Comparison of ENCODE assay signal across 29 mouse cellular contexts in the genomic region with DNA sequence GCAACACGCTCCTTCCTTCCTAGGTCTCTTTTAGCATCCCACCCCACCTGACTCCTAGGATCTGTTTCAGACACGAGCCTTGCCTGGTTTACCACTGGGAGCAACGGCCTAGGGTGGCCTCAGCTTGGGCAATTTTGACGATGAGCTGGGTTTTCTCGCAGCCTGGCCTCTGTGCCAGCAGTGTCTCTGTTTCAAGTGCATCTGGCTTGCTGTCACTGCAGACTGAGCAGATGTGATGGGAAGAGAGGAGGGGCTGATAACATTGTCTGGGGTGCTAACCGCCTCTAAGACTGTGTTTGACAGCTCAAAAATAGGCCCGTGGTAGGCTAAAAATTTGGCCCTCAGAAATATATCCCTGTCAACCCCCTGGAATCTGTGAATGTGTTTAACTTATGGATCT. TPM values are rescaled to one million over a fixed set of nuclear protein-coding genes. Genes with fewer than 3 reads are reported as not detected.
A peak's percentile ranks its signal among the peaks of the same experiment; 100 is the strongest.
DNase-seq lines count a peak whose midpoint lies in the region; ATAC-seq lines count a peak whose summit lies in the region.
"Had no signal": no experiment of that assay in that cellular context is flagged by ENCODE, and none has a peak within 500 bp of the region (broad histone marks: within the 10 kb centered on the region; RNA-seq: fewer than 3 reads in every experiment).

No protein-coding gene starts in this region.

- 60% methylated on average over 7 of the region's 7 CpGs for WGBS in embryonic facial prominence, embryonic 13.5 days
- 71% methylated on average over 7 of the region's 7 CpGs for WGBS in embryonic facial prominence, embryonic 10.5 days
- WGBS in midbrain, embryonic 13.5 days, result 79% methylated on average over 7 of the region's 7 CpGs
- whole genome bisulfite sequencing in midbrain, embryonic 11.5 days, result 75% methylated on average over 7 of the region's 7 CpGs

- no peaks in the 10 kb centered on the region; the same call in 1 of the 2 replicates for H3K27me3 ChIP-seq in embryonic facial prominence, embryonic 13.5 days
- H3K27me3 ChIP-seq in embryonic facial prominence, embryonic 10.5 days (replicated peaks; ENCODE audit: low read depth, poor library complexity, severe bottlenecking), result no peaks in the 10 kb centered on the region
- no peaks in the 10 kb centered on the region for H3K27me3 ChIP-seq in midbrain, embryonic 13.5 days
- no peaks in the 10 kb centered on the region for H3K27me3 ChIP-seq in midbrain, embryonic 11.5 days (ENCODE audit: control insufficient read depth, insufficient read depth, low read length)
- H3K27me3 ChIP-seq: embryonic facial prominence, embryonic 15.5 days; limb, embryonic 13.5 days had no signal

- no peak for ATAC-seq in embryonic facial prominence, embryonic 13.5 days (ENCODE audit: insufficient number of reproducible peaks, insufficient read depth, low FRiP score, low TSS enrichment, low read depth)
- ATAC-seq in midbrain, embryonic 13.5 days, result no peak
- ATAC-seq in midbrain, embryonic 11.5 days (ENCODE audit: low FRiP score), result no peak
- ATAC-seq: midbrain, embryonic 16.5 days had no signal

- peaks cover 4% of the 10 kb centered on the region; the same call in 1 of the 2 replicates for H3K4me1 ChIP-seq in embryonic facial prominence, embryonic 13.5 days
- H3K4me1 ChIP-seq in embryonic facial prominence, embryonic 10.5 days, result no peaks in the 10 kb centered on the region
- 0 out of 2 replicates have a peak, but pooled peaks cover 3% of the 10 kb centered on the region for H3K4me1 ChIP-seq in midbrain, embryonic 13.5 days (replicated peaks)
- no peaks in the 10 kb centered on the region for H3K4me1 ChIP-seq in midbrain, embryonic 11.5 days (ENCODE audit: control insufficient read depth, insufficient read depth, low read length)
- H3K4me1 ChIP-seq: embryonic facial prominence, embryonic 15.5 days; forebrain, embryonic 10.5 days had no signal

- no peak for DNase-seq in embryonic facial prominence, embryonic 10.5 days (ENCODE audit: low spot score)
- no peak for DNase-seq in midbrain, embryonic 11.5 days (ENCODE audit: low spot score, missing footprints)
- DNase-seq in brain, adult 2 months (ENCODE audit: low read depth, low spot score), result peak; percentile 80
- peak; percentile 30 to 43 for DNase-seq in left cerebral cortex, postnatal 14 days (ENCODE audit: low spot score in 2 of 2)
- no peak for DNase-seq in cerebellum, postnatal 10 days
- DNase-seq in kidney, adult 8-10 months, result no peak
- DNase-seq: adrenal gland, postnatal 14 days; cerebellum, adult 18-20 months; heart, postnatal 36 days; kidney, postnatal 4 days; lung, postnatal 10 days; spleen, adult 18-20 months; thymus, postnatal 14 days had no signal

- intact Hi-C loops in left cerebral cortex, postnatal 14 days (cut with DNase I), result no loop called here

- H3K4me3 ChIP-seq in embryonic facial prominence, embryonic 13.5 days, result no peak overlapping the region
- H3K4me3 ChIP-seq in embryonic facial prominence, embryonic 10.5 days, result no peak overlapping the region
- H3K4me3 ChIP-seq in midbrain, embryonic 13.5 days (replicated peaks), result no peak overlapping the region
- H3K4me3 ChIP-seq in midbrain, embryonic 11.5 days (ENCODE audit: low read depth, low read length), result no peak overlapping the region
- H3K4me3 ChIP-seq: embryonic facial prominence, embryonic 15.5 days; forebrain, embryonic 10.5 days; limb, embryonic 13.5 days had no signal

- H3K9ac ChIP-seq in embryonic facial prominence, embryonic 13.5 days, result peak overlapping the region; percentile 27; the same call in 1 of the 2 replicates
- H3K9ac ChIP-seq in midbrain, embryonic 13.5 days (replicated peaks), result peak overlapping the region; percentile 36; the same call in 1 of the 2 replicates
- H3K9ac ChIP-seq in midbrain, embryonic 11.5 days (ENCODE audit: low read length), result no peak overlapping the region
- H3K9ac ChIP-seq: embryonic facial prominence, embryonic 15.5 days; limb, embryonic 13.5 days had no signal

- H3K4me2 ChIP-seq in embryonic facial prominence, embryonic 13.5 days, result no peak overlapping the region
- no peak overlapping the region for H3K4me2 ChIP-seq in midbrain, embryonic 13.5 days (replicated peaks)
- no peak overlapping the region for H3K4me2 ChIP-seq in midbrain, embryonic 11.5 days
- H3K4me2 ChIP-seq: embryonic facial prominence, embryonic 15.5 days; heart, embryonic 11.5 days; limb, embryonic 13.5 days had no signal

- no peaks in the 10 kb centered on the region for H3K9me3 ChIP-seq in embryonic facial prominence, embryonic 13.5 days
- H3K9me3 ChIP-seq in embryonic facial prominence, embryonic 10.5 days, result no peaks in the 10 kb centered on the region
- no peaks in the 10 kb centered on the region for H3K9me3 ChIP-seq in midbrain, embryonic 13.5 days
- no peaks in the 10 kb centered on the region for H3K9me3 ChIP-seq in midbrain, embryonic 11.5 days (ENCODE audit: control insufficient read depth, low read length)
- H3K9me3 ChIP-seq: embryonic facial prominence, embryonic 15.5 days; forebrain, embryonic 10.5 days; limb, embryonic 13.5 days had no signal

- no peak overlapping the region for H3K27ac ChIP-seq in embryonic facial prominence, embryonic 13.5 days
- H3K27ac ChIP-seq in embryonic facial prominence, embryonic 10.5 days (replicated peaks), result no peak overlapping the region
- no peak overlapping the region for H3K27ac ChIP-seq in midbrain, embryonic 13.5 days
- H3K27ac ChIP-seq in midbrain, embryonic 11.5 days (ENCODE audit: low read depth, low read length), result no peak overlapping the region
- H3K27ac ChIP-seq: embryonic facial prominence, embryonic 15.5 days; forebrain, embryonic 10.5 days; limb, embryonic 13.5 days had no signal

- H3K36me3 ChIP-seq in embryonic facial prominence, embryonic 13.5 days, result no peaks in the 10 kb centered on the region
- no peaks in the 10 kb centered on the region for H3K36me3 ChIP-seq in embryonic facial prominence, embryonic 10.5 days (replicated peaks)
- H3K36me3 ChIP-seq in midbrain, embryonic 13.5 days, result no peaks in the 10 kb centered on the region
- no peaks in the 10 kb centered on the region for H3K36me3 ChIP-seq in midbrain, embryonic 11.5 days (ENCODE audit: control insufficient read depth, insufficient read depth, low read length)
- H3K36me3 ChIP-seq: embryonic facial prominence, embryonic 15.5 days; forebrain, embryonic 10.5 days; limb, embryonic 13.5 days had no signal

RNA-seq across cellular contexts. Expression of gene Iqcf4, which starts 25.0 kb away (rescaled TPM):
- not detected in 2 replicates for polyA plus RNA-seq in embryonic facial prominence, embryonic 13.5 days (2015; fragmentation: Nextera tagmentation; extraction: Ambion mirVana)
- not detected in 2 replicates for polyA plus RNA-seq in embryonic facial prominence, embryonic 10.5 days (2016; fragmentation: Nextera tagmentation; extraction: Ambion mirVana)
- not detected in 2 replicates for polyA plus RNA-seq in midbrain, embryonic 13.5 days (2015; fragmentation: Nextera tagmentation; extraction: Ambion mirVana)
- polyA plus RNA-seq in midbrain, embryonic 11.5 days (2014; fragmentation: Nextera tagmentation; extraction: Ambion mirVana), result not detected in 2 replicates
- total RNA-seq in left cerebral cortex, postnatal 14 days (2021), result not detected
- total RNA-seq: adrenal gland, postnatal 14 days; CH12.LX; common myeloid progenitor, adult 5-6 weeks; gastrocnemius, adult 18-20 months; heart, postnatal 36 days; layer of hippocampus, postnatal 14 days; megakaryocyte, adult 5-6 weeks had no signal
- polyA plus RNA-seq: embryonic facial prominence, embryonic 15.5 days; forebrain, embryonic 10.5 days; heart, embryonic 11.5 days; kidney, embryonic 14.5 days; limb, embryonic 13.5 days; liver, embryonic 16.5 days; midbrain, embryonic 16.5 days; stomach, embryonic 14.5 days had no signal

RNA-seq across cellular contexts. Expression of gene Iqcf6, which starts 30.5 kb away (rescaled TPM):
- not detected in 2 replicates for polyA plus RNA-seq in embryonic facial prominence, embryonic 13.5 days (2015; fragmentation: Nextera tagmentation; extraction: Ambion mirVana)
- not detected in 2 replicates for polyA plus RNA-seq in embryonic facial prominence, embryonic 10.5 days (2016; fragmentation: Nextera tagmentation; extraction: Ambion mirVana)
- polyA plus RNA-seq in midbrain, embryonic 13.5 days (2015; fragmentation: Nextera tagmentation; extraction: Ambion mirVana), result not detected in 2 replicates
- polyA plus RNA-seq in midbrain, embryonic 11.5 days (2014; fragmentation: Nextera tagmentation; extraction: Ambion mirVana), result not detected in 2 replicates
- total RNA-seq in left cerebral cortex, postnatal 14 days (2021), result not detected
- total RNA-seq: adrenal gland, postnatal 14 days; CH12.LX; common myeloid progenitor, adult 5-6 weeks; gastrocnemius, adult 18-20 months; heart, postnatal 36 days; layer of hippocampus, postnatal 14 days; megakaryocyte, adult 5-6 weeks had no signal
- polyA plus RNA-seq: embryonic facial prominence, embryonic 15.5 days; forebrain, embryonic 10.5 days; gonadal fat pad, adult 2 months; heart, embryonic 11.5 days; kidney, embryonic 14.5 days; limb, embryonic 13.5 days; liver, embryonic 16.5 days; midbrain, embryonic 16.5 days; stomach, embryonic 14.5 days had no signal

RNA-seq across cellular contexts. Expression of gene Iqcf3, which starts 34.4 kb away (rescaled TPM):
- not detected in 2 replicates for polyA plus RNA-seq in embryonic facial prominence, embryonic 13.5 days (2015; fragmentation: Nextera tagmentation; extraction: Ambion mirVana)
- not detected in 2 replicates for polyA plus RNA-seq in embryonic facial prominence, embryonic 10.5 days (2016; fragmentation: Nextera tagmentation; extraction: Ambion mirVana)
- polyA plus RNA-seq in midbrain, embryonic 13.5 days (2015; fragmentation: Nextera tagmentation; extraction: Ambion mirVana), result not detected in 2 replicates
- polyA plus RNA-seq in midbrain, embryonic 11.5 days (2014; fragmentation: Nextera tagmentation; extraction: Ambion mirVana), result not detected in 2 replicates
- not detected for total RNA-seq in left cerebral cortex, postnatal 14 days (2021)
- total RNA-seq: adrenal gland, postnatal 14 days; CH12.LX; common myeloid progenitor, adult 5-6 weeks; gastrocnemius, adult 18-20 months; heart, postnatal 36 days; layer of hippocampus, postnatal 14 days; megakaryocyte, adult 5-6 weeks had no signal
- polyA plus RNA-seq: embryonic facial prominence, embryonic 15.5 days; forebrain, embryonic 10.5 days; heart, embryonic 11.5 days; kidney, embryonic 14.5 days; limb, embryonic 13.5 days; liver, embryonic 16.5 days; midbrain, embryonic 16.5 days; stomach, embryonic 14.5 days had no signal

Comparison
In these comparisons a context has a peak if more than half of its experiments do, and no peak if none do; other contexts are left out.
1. DNase-seq: peak in brain, adult 2 months (single experiment) and left cerebral cortex, postnatal 14 days (2 of 2); none in embryonic facial prominence, embryonic 10.5 days (single experiment), midbrain, embryonic 11.5 days (single experiment), cerebellum, postnatal 10 days (0 of 2) and kidney, adult 8-10 months (0 of 2).